Mouse (Mus musculus) CH12.LX (cell line): ENCODE measurements around the gene Ifitm1. TPM values are rescaled to one million over a fixed set of nuclear protein-coding genes. Genes with fewer than 3 reads are reported as not detected.
"Not testable (repeated sequence)": the region's sequence is repeated elsewhere in the genome, so short reads cannot be mapped to it uniquely, and the experiment has no call there.

Experiments used
- DNase-seq: peaks from one replicate; pipeline ENCODE4 v3.0.0-alpha.2; 2013; ENCODE audit errors: extremely low read depth
- H3K27ac ChIP-seq: 2 replicates; pipeline ENCODE4 v1.5.1; 2012; ENCODE audit warnings: low read depth, mild to moderate bottlenecking, control low read depth, moderate library complexity; ENCODE audit not compliant: insufficient read depth
- H3K27me3 ChIP-seq: replicated peaks from 2 replicates; pipeline ENCODE3; 2012; ENCODE audit warnings: inconsistent platforms
- H3K36me3 ChIP-seq, 2 experiments: replicated peaks in 1 of 2; 2 replicates each; pipeline versions ENCODE3 to v1.6.1; 2012; ENCODE audit warnings: inconsistent platforms in 1 of 2, low read length in 1 of 2, mild to moderate bottlenecking in 1 of 2, mixed read lengths in 1 of 2, moderate library complexity in 1 of 2; ENCODE audit not compliant: control insufficient read depth in 1 of 2, insufficient read depth in 1 of 2
- H3K4me1 ChIP-seq, 2 experiments: 2 replicates each; pipeline ENCODE4 v1.6.1; 2012; ENCODE audit warnings: inconsistent platforms in 1 of 2, moderate library complexity in 1 of 2; ENCODE audit not compliant: insufficient read depth in 2 of 2, control insufficient read depth in 1 of 2
- H3K4me2 ChIP-seq: 2 replicates; pipeline ENCODE4 v1.6.1; 2012; ENCODE audit warnings: low read depth, mild to moderate bottlenecking, control low read depth; ENCODE audit not compliant: poor library complexity, insufficient read depth, severe bottlenecking
- H3K4me3 ChIP-seq, 3 experiments: fragments of 150-350 bp in 1 of 3; sonication (generic) in 1 of 3; replicated peaks in 1 of 3; 2 replicates each; pipeline versions ENCODE3 to v1.5.1; 2011 to 2012; ENCODE audit warnings: low read depth in 2 of 3, low read length in 2 of 3, mild to moderate bottlenecking in 2 of 3, moderate library complexity in 2 of 3, control low read depth in 1 of 3, improper control_type of control experiment in 1 of 3, inconsistent platforms in 1 of 3, mixed read lengths in 1 of 3; ENCODE audit not compliant: poor library complexity in 1 of 3
- H3K79me2 ChIP-seq: replicated peaks from 2 replicates; pipeline ENCODE4 v1.6.1; 2012; ENCODE audit warnings: mild to moderate bottlenecking, moderate library complexity; ENCODE audit not compliant: control insufficient read depth, poor library complexity, insufficient read depth, severe bottlenecking; ENCODE audit errors: extremely low read depth
- H3K9ac ChIP-seq: 2 replicates; pipeline ENCODE4 v1.6.1; 2012; ENCODE audit warnings: low read depth, mild to moderate bottlenecking, control low read depth, moderate library complexity; ENCODE audit not compliant: insufficient read depth
- H3K9me3 ChIP-seq: replicated peaks from 2 replicates; pipeline ENCODE3; 2012; ENCODE audit warnings: low read length, inconsistent platforms, mixed read lengths
- E2F4 ChIP-seq: IDR thresholded peaks from 2 replicates; pipeline ENCODE4 v1.6.1; 2011; ENCODE audit warnings: low read depth, low read length, improper control_type of control experiment; ENCODE audit not compliant: insufficient replicate concordance
- IRF4 ChIP-seq: IDR thresholded peaks from 2 replicates; pipeline ENCODE4 v1.6.1; 2014; ENCODE audit warnings: low read depth, mild to moderate bottlenecking, inconsistent platforms, low read length, improper control_type of control experiment
- JUN ChIP-seq: IDR thresholded peaks from 2 replicates; pipeline ENCODE4 v1.6.1; 2011; ENCODE audit warnings: low read depth, mild to moderate bottlenecking, low read length, improper control_type of control experiment, moderate library complexity; ENCODE audit not compliant: insufficient read depth
- MAX ChIP-seq: IDR thresholded peaks from 2 replicates; pipeline ENCODE4 v1.6.1; 2011; ENCODE audit warnings: low read length, improper control_type of control experiment
- MEF2A ChIP-seq: IDR thresholded peaks from 2 replicates; pipeline ENCODE4 v1.6.1; 2014; ENCODE audit warnings: low read depth, mild to moderate bottlenecking, inconsistent platforms, low read length, improper control_type of control experiment, borderline replicate concordance
- MXI1 ChIP-seq: IDR thresholded peaks from 2 replicates; pipeline ENCODE4 v1.6.1; 2011; ENCODE audit warnings: mild to moderate bottlenecking, low read depth, low read length, improper control_type of control experiment
- MYC ChIP-seq: IDR thresholded peaks from 2 replicates; pipeline ENCODE4 v1.6.1; 2011; ENCODE audit warnings: low read depth, mild to moderate bottlenecking, improper control_type of control experiment, low read length
- NRF1 ChIP-seq: IDR thresholded peaks from 2 replicates; pipeline ENCODE4 v1.6.1; 2014; ENCODE audit warnings: low read depth, mild to moderate bottlenecking, inconsistent platforms, low read length, improper control_type of control experiment, moderate library complexity
- PAX5 ChIP-seq: IDR thresholded peaks from 2 replicates; pipeline ENCODE4 v1.6.1; 2012; ENCODE audit warnings: low read length, inconsistent platforms, mixed read lengths
- POLR2AphosphoS2 ChIP-seq: IDR thresholded peaks from 2 replicates; pipeline ENCODE4 v1.6.1; 2011; ENCODE audit warnings: low read depth, low read length, improper control_type of control experiment
- RCOR1 ChIP-seq: conservative IDR thresholded peaks from 2 replicates; pipeline ENCODE4 v1.6.1; 2012; ENCODE audit warnings: low read depth, mild to moderate bottlenecking, inconsistent platforms, low read length, improper control_type of control experiment
- TCF12 ChIP-seq: IDR thresholded peaks from 2 replicates; pipeline ENCODE4 v1.6.1; 2014; ENCODE audit warnings: low read depth, mild to moderate bottlenecking, inconsistent platforms, low read length, improper control_type of control experiment
- USF1 ChIP-seq: IDR thresholded peaks from 2 replicates; pipeline ENCODE4 v1.6.1; 2014; ENCODE audit warnings: low read depth, mild to moderate bottlenecking, inconsistent platforms, low read length, improper control_type of control experiment
- ZKSCAN1 ChIP-seq: IDR thresholded peaks from 2 replicates; pipeline ENCODE4 v1.6.1; 2012; ENCODE audit warnings: low read depth, inconsistent platforms, low read length, improper control_type of control experiment, borderline replicate concordance
- dilution Hi-C: fragments of 300-500 bp; cut with MboI; formaldehyde crosslinking; loops from 2 replicates; pipeline ENCODE4 v1.14.3; 2020; ENCODE audit warnings: low sequenced_read_pairs; ENCODE audit not compliant: extremely low pct_unique_long_range_greater_than_20kb, extremely low pct_ligation_motif_present
- in situ Hi-C: fragments of 300-500 bp; cut with MboI; formaldehyde crosslinking; loops from 3 replicates; pipeline ENCODE4 v1.14.3; 2019; ENCODE audit warnings: low sequenced_read_pairs, low pct_ligation_motif_present, low pct_unique_long_range_greater_than_20kb, mixed read lengths
- polyA plus RNA-seq: library from polyadenylated mRNA; unstranded; fragments of >175 nt; gene quantifications from 2 replicates; pipeline ENCODE4 v1.2.1, GENCODE M21; 2012; ENCODE audit warnings: low read depth; ENCODE audit not compliant: insufficient read length
- total RNA-seq, 2 experiments: library from RNA; depleted of rRNA; stranded (reverse); fragments of 300-350 nt in 1 of 2; fragments of >200 nt in 1 of 2; gene quantifications; 2 replicates each; pipeline ENCODE4 v1.2.3; 2012 to 2014

Gene Ifitm1
- total and polyA plus RNA-seq, 3 experiments, result 14.8 to 55.5 (median 32.9) TPM

- dilution Hi-C loops, H3K9me3 ChIP-seq, H3K27ac ChIP-seq, H3K27me3 ChIP-seq, H3K4me2 ChIP-seq, H3K4me3 ChIP-seq, in situ Hi-C loops, H3K36me3 ChIP-seq, H3K9ac ChIP-seq, H3K79me2 ChIP-seq, DNase-seq: not testable (repeated sequence)
- H3K4me1 ChIP-seq, result peaks cover 16 to 36% of the 10 kb centered on the region in 2 experiments
Measured at GRCm38 (mm10) chr7:141017824-141018223, 50.8 kb downstream of the Ifitm1 start, which contains the start of gene Ifitm6. Ifitm6 (minus strand) TSS chr7:141017924.

- no peak overlapping the region for H3K4me3 ChIP-seq
- H3K79me2 ChIP-seq, result no peaks in the 10 kb centered on the region
- DNase-seq, result no peak
- peaks cover 16 to 36% of the 10 kb centered on the region in 2 experiments for H3K4me1 ChIP-seq
- no peak overlapping the region for H3K9ac ChIP-seq
- dilution Hi-C loops (no loop called here), in situ Hi-C loops (no loop called here)
- H3K9me3 ChIP-seq, result peaks cover 5% of the 10 kb centered on the region
- no peaks in the 10 kb centered on the region for H3K27me3 ChIP-seq
- no peak overlapping the region for H3K4me2 ChIP-seq
- TF ChIP-seq JUN (no peak), MEF2A (no peak), MYC (no peak), RCOR1 (no peak), TCF12 (no peak), POLR2AphosphoS2 (no peak), NRF1 (no peak), ZKSCAN1 (no peak), USF1 (no peak), E2F4 (no peak), MXI1 (no peak), IRF4 (no peak), MAX (no peak), PAX5 (no peak)
- no peaks in the 10 kb centered on the region for H3K36me3 ChIP-seq
- H3K27ac ChIP-seq, result no peak overlapping the region
Measured at GRCm38 (mm10) chr7:141019028-141019427, 52.0 kb downstream of the Ifitm1 start.

Other genes starting within 250 kb of the Ifitm1 start
Only the 20 nearest of the 30 such genes appear.
- gene Urah, start 132.2 kb upstream of the Ifitm1 start, total RNA-seq (2012; rRNA removed), result not detected in 2 replicates
- not detected in 2 replicates for gene Urah, start 132.2 kb upstream of the Ifitm1 start, total RNA-seq (2014; rRNA removed)
- gene Urah, start 132.2 kb upstream of the Ifitm1 start, polyA plus RNA-seq, result not detected in 2 replicates
- gene Scgb1c1, start 121.7 kb upstream of the Ifitm1 start, total RNA-seq (2012; rRNA removed), result not detected in 2 replicates
- not detected in 2 replicates for gene Scgb1c1, start 121.7 kb upstream of the Ifitm1 start, total RNA-seq (2014; rRNA removed)
- not detected in 2 replicates for gene Scgb1c1, start 121.7 kb upstream of the Ifitm1 start, polyA plus RNA-seq
- gene Odf3, start 119.4 kb upstream of the Ifitm1 start, total RNA-seq (2012; rRNA removed), result not detected in 2 replicates
- not detected in 2 replicates for gene Odf3, start 119.4 kb upstream of the Ifitm1 start, total RNA-seq (2014; rRNA removed)
- not detected in 2 replicates for gene Odf3, start 119.4 kb upstream of the Ifitm1 start, polyA plus RNA-seq
- not detected in 2 replicates for gene Gm45785, start 110.9 kb upstream of the Ifitm1 start, total RNA-seq (2012; rRNA removed)
- gene Gm45785, start 110.9 kb upstream of the Ifitm1 start, total RNA-seq (2014; rRNA removed), result not detected in 2 replicates
- gene Gm45785, start 110.9 kb upstream of the Ifitm1 start, polyA plus RNA-seq, result not detected in 2 replicates
- gene Ric8a, start 110.3 kb upstream of the Ifitm1 start, total RNA-seq (2012; rRNA removed), result 66.5 and 80.9 TPM in 2 replicates
- gene Ric8a, start 110.3 kb upstream of the Ifitm1 start, total RNA-seq (2014; rRNA removed), result 53.2 and 54.2 TPM in 2 replicates
- gene Ric8a, start 110.3 kb upstream of the Ifitm1 start, polyA plus RNA-seq, result 56.4 and 61.9 TPM in 2 replicates
- 13.8 and 16.7 TPM in 2 replicates for gene Bet1l, start 109.6 kb upstream of the Ifitm1 start, total RNA-seq (2012; rRNA removed)
- 11.6 and 13.1 TPM in 2 replicates for gene Bet1l, start 109.6 kb upstream of the Ifitm1 start, total RNA-seq (2014; rRNA removed)
- 24.3 and 25.1 TPM in 2 replicates for gene Bet1l, start 109.6 kb upstream of the Ifitm1 start, polyA plus RNA-seq
- 165 and 189 TPM in 2 replicates for gene Psmd13, start 85.3 kb upstream of the Ifitm1 start, total RNA-seq (2012; rRNA removed)
- 166 and 168 TPM in 2 replicates for gene Psmd13, start 85.3 kb upstream of the Ifitm1 start, total RNA-seq (2014; rRNA removed)
- gene Psmd13, start 85.3 kb upstream of the Ifitm1 start, polyA plus RNA-seq, result 185 and 245 TPM in 2 replicates
- gene Sirt3, start 84.9 kb upstream of the Ifitm1 start, total RNA-seq (2012; rRNA removed), result 17.8 and 23.7 TPM in 2 replicates
- gene Sirt3, start 84.9 kb upstream of the Ifitm1 start, total RNA-seq (2014; rRNA removed), result 14.9 and 16.6 TPM in 2 replicates
- gene Sirt3, start 84.9 kb upstream of the Ifitm1 start, polyA plus RNA-seq, result 10.3 and 12.6 TPM in 2 replicates
- gene Cox8b, start 66.8 kb upstream of the Ifitm1 start, total RNA-seq (2012; rRNA removed), result not detected in 2 replicates
- not detected in 2 replicates for gene Cox8b, start 66.8 kb upstream of the Ifitm1 start, total RNA-seq (2014; rRNA removed)
- not detected in 2 replicates for gene Cox8b, start 66.8 kb upstream of the Ifitm1 start, polyA plus RNA-seq
- gene Nlrp6, start 46.3 kb upstream of the Ifitm1 start, total RNA-seq (2012; rRNA removed), result 0.08 and 0.21 TPM in 2 replicates
- gene Nlrp6, start 46.3 kb upstream of the Ifitm1 start, total RNA-seq (2014; rRNA removed), result not detected in 2 replicates
- gene Nlrp6, start 46.3 kb upstream of the Ifitm1 start, polyA plus RNA-seq, result 0.14 and 0.15 TPM in 2 replicates
- 3.3 and 3.7 TPM in 2 replicates for gene Pgghg, start 25.8 kb upstream of the Ifitm1 start, total RNA-seq (2012; rRNA removed)
- 3.2 and 4.0 TPM in 2 replicates for gene Pgghg, start 25.8 kb upstream of the Ifitm1 start, total RNA-seq (2014; rRNA removed)
- gene Pgghg, start 25.8 kb upstream of the Ifitm1 start, polyA plus RNA-seq, result 3.1 and 3.6 TPM in 2 replicates
- 0.68 and 0.76 TPM in 2 replicates for gene Ifitm5, start 16.9 kb upstream of the Ifitm1 start, total RNA-seq (2012; rRNA removed)
- not detected in 2 replicates for gene Ifitm5, start 16.9 kb upstream of the Ifitm1 start, total RNA-seq (2014; rRNA removed)
- gene Ifitm5, start 16.9 kb upstream of the Ifitm1 start, polyA plus RNA-seq, result 0.55 and 0.71 TPM in 2 replicates
- not detected in 2 replicates for gene Gm45717, start 11.3 kb upstream of the Ifitm1 start, total RNA-seq (2012; rRNA removed)
- not detected in 2 replicates for gene Gm45717, start 11.3 kb upstream of the Ifitm1 start, total RNA-seq (2014; rRNA removed)
- not detected in 2 replicates for gene Gm45717, start 11.3 kb upstream of the Ifitm1 start, polyA plus RNA-seq
- 128 and 136 TPM in 2 replicates for gene Ifitm2, start 11.2 kb upstream of the Ifitm1 start, total RNA-seq (2012; rRNA removed)
- 314 and 381 TPM in 2 replicates for gene Ifitm2, start 11.2 kb upstream of the Ifitm1 start, total RNA-seq (2014; rRNA removed)
- 159 and 213 TPM in 2 replicates for gene Ifitm2, start 11.2 kb upstream of the Ifitm1 start, polyA plus RNA-seq
- 0.25 TPM in 1 of 2 replicates, not detected in the other for gene Ifitm3, start 43.5 kb downstream of the Ifitm1 start, total RNA-seq (2012; rRNA removed)
- gene Ifitm3, start 43.5 kb downstream of the Ifitm1 start, total RNA-seq (2014; rRNA removed), result not detected in 2 replicates
- not detected in 2 replicates for gene Ifitm3, start 43.5 kb downstream of the Ifitm1 start, polyA plus RNA-seq
- not detected in 2 replicates for gene Ifitm6, start 50.7 kb downstream of the Ifitm1 start, total RNA-seq (2012; rRNA removed)
- not detected in 2 replicates for gene Ifitm6, start 50.7 kb downstream of the Ifitm1 start, total RNA-seq (2014; rRNA removed)
- gene Ifitm6, start 50.7 kb downstream of the Ifitm1 start, polyA plus RNA-seq, result not detected in 2 replicates
- not detected in 2 replicates for gene Gm17387, start 61.9 kb downstream of the Ifitm1 start, total RNA-seq (2012; rRNA removed)
- gene Gm17387, start 61.9 kb downstream of the Ifitm1 start, total RNA-seq (2014; rRNA removed), result not detected in 2 replicates
- not detected in 2 replicates for gene Gm17387, start 61.9 kb downstream of the Ifitm1 start, polyA plus RNA-seq
- gene B4galnt4, start 93.9 kb downstream of the Ifitm1 start, total RNA-seq (2012; rRNA removed), result 11.2 and 13.1 TPM in 2 replicates
- 0.70 and 0.91 TPM in 2 replicates for gene B4galnt4, start 93.9 kb downstream of the Ifitm1 start, total RNA-seq (2014; rRNA removed)
- gene B4galnt4, start 93.9 kb downstream of the Ifitm1 start, polyA plus RNA-seq, result 2.9 TPM in 2 replicates
- 52.8 and 63.1 TPM in 2 replicates for gene Pkp3, start 111.0 kb downstream of the Ifitm1 start, total RNA-seq (2012; rRNA removed)
- gene Pkp3, start 111.0 kb downstream of the Ifitm1 start, total RNA-seq (2014; rRNA removed), result 23.9 and 25.3 TPM in 2 replicates
- 37.8 and 38.0 TPM in 2 replicates for gene Pkp3, start 111.0 kb downstream of the Ifitm1 start, polyA plus RNA-seq
- 12.9 and 19.2 TPM in 2 replicates for gene Sigirr, start 133.4 kb downstream of the Ifitm1 start, total RNA-seq (2012; rRNA removed)
- 13.2 and 15.6 TPM in 2 replicates for gene Sigirr, start 133.4 kb downstream of the Ifitm1 start, total RNA-seq (2014; rRNA removed)
- 15.2 and 16.1 TPM in 2 replicates for gene Sigirr, start 133.4 kb downstream of the Ifitm1 start, polyA plus RNA-seq